Mouse (Mus musculus): ENCODE results near the gene Mrgprd. TPM values are rescaled to one million over a fixed set of nuclear protein-coding genes. Genes with fewer than 3 reads are reported as not detected.

The Mrgprd gene
- total and polyA plus RNA-seq, 3 experiments = not detected

DNA sequence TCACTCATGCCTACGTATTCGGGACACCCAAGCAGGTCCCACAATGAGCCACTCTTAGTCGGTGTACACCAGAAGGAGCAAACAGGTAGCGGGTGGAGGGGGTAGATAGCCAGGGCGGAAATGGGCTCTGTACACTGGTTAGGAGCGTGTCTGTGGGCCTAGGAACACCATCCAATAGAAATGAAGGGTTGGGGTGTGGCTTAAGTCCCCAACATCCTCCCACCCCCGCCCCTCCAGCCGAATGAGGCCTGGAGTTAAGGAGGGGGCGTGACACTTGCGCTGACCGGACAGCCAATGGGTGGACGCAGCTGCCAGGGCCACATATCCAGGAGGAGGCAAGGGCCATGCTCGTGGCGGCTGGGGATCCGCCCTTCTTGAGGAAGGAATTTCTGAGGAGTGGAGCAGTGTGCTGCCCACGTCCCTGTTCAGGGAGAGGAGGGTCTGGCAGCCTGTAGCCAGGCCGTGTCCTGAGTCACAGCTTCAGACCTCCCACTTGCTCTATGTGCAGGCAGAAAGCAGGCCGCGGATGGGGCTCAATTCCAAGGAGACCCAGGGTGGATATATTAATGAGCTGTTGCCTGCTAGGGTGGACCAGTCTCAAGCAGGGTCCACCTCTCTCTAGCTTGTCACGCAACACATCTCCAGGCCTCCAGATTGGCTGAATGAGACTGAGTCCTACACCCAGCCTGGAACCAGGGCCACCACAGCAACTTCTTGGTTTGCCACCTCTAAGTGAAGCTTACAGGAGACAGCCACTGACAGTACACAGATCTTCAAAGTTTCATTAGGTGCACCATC lies 11.9 kb upstream of the Mrgprd start:
- Histone ChIP-seq H3K4me1 (ENCODE audit: control insufficient read depth in 1 of 2, insufficient read depth in 2 of 2) (no peaks in the 10 kb centered on the region), H3K9ac (ENCODE audit: insufficient read depth, low read depth) (no peak overlapping the region), H3K27ac (ENCODE audit: insufficient read depth, low read depth) (no peak overlapping the region), H3K36me3 (replicated peaks in 1 of 2; ENCODE audit: control insufficient read depth in 1 of 2, insufficient read depth in 1 of 2, low read length in 1 of 2) (no peaks in the 10 kb centered on the region), H3K79me2 (replicated peaks; ENCODE audit: control insufficient read depth, extremely low read depth, insufficient read depth, poor library complexity, severe bottlenecking) (no peaks in the 10 kb centered on the region), H3K4me2 (ENCODE audit: insufficient read depth, low read depth, poor library complexity, severe bottlenecking) (no peak overlapping the region), H3K4me3 (replicated peaks in 1 of 3; ENCODE audit: low read depth in 2 of 3, low read length in 2 of 3, poor library complexity in 1 of 3) (no peak overlapping the region), H3K27me3 (replicated peaks) (peaks cover 86% of the 10 kb centered on the region), H3K9me3 (replicated peaks; ENCODE audit: low read length) (no peaks in the 10 kb centered on the region)
- no peak for DNase-seq (ENCODE audit: extremely low read depth)
- in situ Hi-C loops (cut with MboI; ENCODE audit: low pct_ligation_motif_present, low pct_unique_long_range_greater_than_20kb, low sequenced_read_pairs) = no loop called here
- dilution Hi-C loops (cut with MboI; ENCODE audit: extremely low pct_ligation_motif_present, extremely low pct_unique_long_range_greater_than_20kb, low sequenced_read_pairs) = no loop called here
- TF ChIP-seq HCFC1 (IDR thresholded peaks at IDR 0.05; ENCODE audit: low read depth, low read length) = no peak
- no peak for TF ChIP-seq ZC3H11A (IDR thresholded peaks at IDR 0.05; ENCODE audit: low read depth, low read length)
- TF ChIP-seq MXI1 (IDR thresholded peaks at IDR 0.05; ENCODE audit: low read depth, low read length) = no peak
- TF ChIP-seq MYC (IDR thresholded peaks at IDR 0.05; ENCODE audit: low read depth, low read length) = no peak
- no peak for TF ChIP-seq CTCF (conservative IDR thresholded peaks at IDR 0.05 in 1 of 2, IDR thresholded peaks at IDR 0.05 in 1 of 2; ENCODE audit: low read depth in 2 of 2, low read length in 2 of 2)
- TF ChIP-seq ZMIZ1 (IDR thresholded peaks at IDR 0.05; ENCODE audit: low read depth, low read length) = no peak
- TF ChIP-seq MAX (IDR thresholded peaks at IDR 0.05; ENCODE audit: low read length) = no peak
- TF ChIP-seq IRF4 (IDR thresholded peaks at IDR 0.05; ENCODE audit: low read depth, low read length) = no peak
- TF ChIP-seq TBP (conservative IDR thresholded peaks at IDR 0.05; ENCODE audit: low read depth, low read length) = no peak
- no peak for TF ChIP-seq RCOR1 (conservative IDR thresholded peaks at IDR 0.05; ENCODE audit: low read depth, low read length)
- no peak for TF ChIP-seq SIN3A (IDR thresholded peaks at IDR 0.05; ENCODE audit: low read length)
- TF ChIP-seq ETS1 (conservative IDR thresholded peaks at IDR 0.05; ENCODE audit: low read depth, low read length) = no peak
- TF ChIP-seq MEF2A (IDR thresholded peaks at IDR 0.05; ENCODE audit: borderline replicate concordance, low read depth, low read length) = no peak
- TF ChIP-seq UBTF (IDR thresholded peaks at IDR 0.05; ENCODE audit: low read depth, low read length) = no peak
- TF ChIP-seq NELFE (IDR thresholded peaks at IDR 0.05; ENCODE audit: low read depth, low read length) = no peak
- no peak for TF ChIP-seq RAD21 (IDR thresholded peaks at IDR 0.05; ENCODE audit: low read depth, low read length)
- TF ChIP-seq ZNF384 (IDR thresholded peaks at IDR 0.05; ENCODE audit: low read depth, low read length) = no peak
- TF ChIP-seq CHD1 (IDR thresholded peaks at IDR 0.05; ENCODE audit: low read depth, low read length) = no peak
- TF ChIP-seq BHLHE40 (IDR thresholded peaks at IDR 0.05; ENCODE audit: low read depth, low read length) = no peak
- TF ChIP-seq ELF1 (IDR thresholded peaks at IDR 0.05; ENCODE audit: low read depth, low read length) = no peak

- peaks cover 94% of the 10 kb centered on the region for H3K27me3 ChIP-seq (replicated peaks)
- no peak overlapping the region for H3K4me2 ChIP-seq (ENCODE audit: insufficient read depth, low read depth, poor library complexity, severe bottlenecking)
- H3K4me1 ChIP-seq (ENCODE audit: control insufficient read depth in 1 of 2, insufficient read depth in 2 of 2) = no peaks in the 10 kb centered on the region
- no peaks in the 10 kb centered on the region for H3K36me3 ChIP-seq (replicated peaks in 1 of 2; ENCODE audit: control insufficient read depth in 1 of 2, insufficient read depth in 1 of 2, low read length in 1 of 2)
- no peak for DNase-seq (ENCODE audit: extremely low read depth)
- H3K4me3 ChIP-seq (replicated peaks in 1 of 3; ENCODE audit: low read depth in 2 of 3, low read length in 2 of 3, poor library complexity in 1 of 3) = no peak overlapping the region
- H3K9me3 ChIP-seq (replicated peaks; ENCODE audit: low read length) = no peaks in the 10 kb centered on the region
- in situ Hi-C loops (cut with MboI; ENCODE audit: low pct_ligation_motif_present, low pct_unique_long_range_greater_than_20kb, low sequenced_read_pairs) = no loop called here
- H3K9ac ChIP-seq (ENCODE audit: insufficient read depth, low read depth) = no peak overlapping the region
- TF ChIP-seq POLR2AphosphoS2 (IDR thresholded peaks at IDR 0.05; ENCODE audit: low read depth, low read length) (no peak), TCF12 (IDR thresholded peaks at IDR 0.05; ENCODE audit: low read depth, low read length) (no peak), PAX5 (IDR thresholded peaks at IDR 0.05; ENCODE audit: low read length) (no peak), SIN3A (IDR thresholded peaks at IDR 0.05; ENCODE audit: low read length) (no peak), NELFE (IDR thresholded peaks at IDR 0.05; ENCODE audit: low read depth, low read length) (no peak), HCFC1 (IDR thresholded peaks at IDR 0.05; ENCODE audit: low read depth, low read length) (no peak), MYC (IDR thresholded peaks at IDR 0.05; ENCODE audit: low read depth, low read length) (no peak), SMC3 (IDR thresholded peaks at IDR 0.05; ENCODE audit: low read depth, low read length) (no peak), MAZ (IDR thresholded peaks at IDR 0.05; ENCODE audit: low read depth, low read length) (no peak), POLR2A (IDR thresholded peaks at IDR 0.05; ENCODE audit: low read depth, low read length) (no peak), TBP (conservative IDR thresholded peaks at IDR 0.05; ENCODE audit: low read depth, low read length) (no peak), RCOR1 (conservative IDR thresholded peaks at IDR 0.05; ENCODE audit: low read depth, low read length) (no peak), ZKSCAN1 (IDR thresholded peaks at IDR 0.05; ENCODE audit: borderline replicate concordance, low read depth, low read length) (no peak), KAT2A (IDR thresholded peaks at IDR 0.05; ENCODE audit: insufficient replicate concordance, low read length) (no peak), ZNF384 (IDR thresholded peaks at IDR 0.05; ENCODE audit: low read depth, low read length) (no peak), MAFK (IDR thresholded peaks at IDR 0.05; ENCODE audit: insufficient replicate concordance, low read length) (no peak), USF2 (conservative IDR thresholded peaks at IDR 0.05; ENCODE audit: low read depth, low read length) (no peak)
- dilution Hi-C loops (cut with MboI; ENCODE audit: extremely low pct_ligation_motif_present, extremely low pct_unique_long_range_greater_than_20kb, low sequenced_read_pairs) = no loop called here
- no peaks in the 10 kb centered on the region for H3K79me2 ChIP-seq (replicated peaks; ENCODE audit: control insufficient read depth, extremely low read depth, insufficient read depth, poor library complexity, severe bottlenecking)
- no peak overlapping the region for H3K27ac ChIP-seq (ENCODE audit: insufficient read depth, low read depth)
Measured at GRCm38 (mm10) chr7:145304153-145304552, 10.5 kb upstream of the Mrgprd start.
